Mouse (Mus musculus) CD4-positive, CD25-positive, alpha-beta regulatory T cell (primary cell): Measurements from ENCODE around the gene Arhgef10l. TPM values are rescaled to one million over a fixed set of nuclear protein-coding genes. Genes with fewer than 3 reads are reported as not detected.

ENCODE experiments used
- polyA plus RNA-seq: library from polyadenylated mRNA; unstranded; fragments of 100-300 nt; shearing (Covaris generic); gene quantifications from one replicate; pipeline ENCODE4 v1.2.1, GENCODE M21; 2017

The Arhgef10l gene
- polyA plus RNA-seq = 1.2 TPM

DNA sequence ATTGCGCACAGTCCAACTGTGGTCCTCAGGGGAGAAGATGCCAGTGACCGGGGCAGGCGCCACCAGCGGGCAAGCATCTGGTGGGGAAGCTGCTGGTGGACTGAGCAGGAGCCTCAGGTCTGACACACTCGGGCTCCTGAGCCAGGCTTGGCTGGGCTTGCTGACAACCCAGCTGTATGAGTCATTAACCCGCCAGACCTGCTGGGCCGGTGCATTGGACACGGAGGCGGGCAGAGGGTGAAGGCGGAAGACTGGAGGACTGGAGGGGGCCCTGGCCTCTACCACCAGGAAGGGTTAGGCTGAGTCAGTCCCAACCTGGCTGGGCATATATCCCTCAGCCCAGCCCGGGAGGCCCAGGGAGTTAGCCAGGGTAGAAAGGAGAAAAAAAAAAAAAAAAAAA lies at the start of gene Arhgef10l:
TSS of gene Arhgef10l (minus strand) at position 253 of the 400 bp plus-strand sequence.

DNA sequence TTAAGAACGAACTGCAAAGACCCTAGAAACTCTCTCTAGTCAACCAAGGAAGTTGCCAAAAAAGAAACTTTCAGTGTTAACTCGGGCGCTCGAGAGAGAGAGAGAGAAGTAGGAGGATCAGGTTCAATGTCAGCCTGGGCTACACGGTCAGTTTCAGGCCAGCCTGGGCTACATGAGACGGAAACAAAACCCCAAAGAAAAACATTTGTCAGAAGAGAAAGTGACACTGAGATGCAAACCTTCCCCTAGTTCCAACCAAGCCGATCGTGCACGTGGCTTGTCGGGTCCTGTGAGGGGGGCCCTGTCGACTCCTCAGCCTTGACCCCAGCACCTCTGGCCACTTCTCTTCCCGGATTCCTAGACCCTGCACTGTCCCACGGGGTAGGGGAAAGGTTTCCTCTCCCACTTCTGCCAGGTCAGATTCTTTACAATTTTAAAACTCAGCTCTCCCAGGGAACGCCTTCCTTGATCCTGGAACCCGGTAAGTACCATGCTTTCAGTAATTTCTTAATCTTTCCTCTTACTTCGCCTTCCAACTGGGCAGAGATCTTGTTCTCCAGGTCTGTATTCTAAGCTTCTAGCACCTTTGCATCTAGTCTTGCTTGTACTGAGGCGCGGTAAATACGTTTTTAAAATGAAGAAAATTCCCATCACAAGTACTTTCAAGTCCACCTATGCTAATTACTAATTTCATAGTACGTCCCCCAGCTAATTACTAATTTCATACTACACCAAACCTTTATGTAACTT lies 34.6 kb upstream of the Arhgef10l start, which contains the start of gene Rcc2:
TSS of gene Rcc2 (plus strand) at position 273 of the 750 bp plus-strand sequence.

Other genes with a start within 250 kb of the Arhgef10l start
- 124 TPM for gene Rcc2, start 34.5 kb upstream of the Arhgef10l start, polyA plus RNA-seq
- gene Padi6, start 76.6 kb upstream of the Arhgef10l start, polyA plus RNA-seq = not detected
- 0.84 TPM for gene Padi4, start 108.2 kb upstream of the Arhgef10l start, polyA plus RNA-seq
- 0.28 TPM for gene Padi3, start 144.6 kb upstream of the Arhgef10l start, polyA plus RNA-seq
- 0.51 TPM for gene Padi1, start 179.8 kb upstream of the Arhgef10l start, polyA plus RNA-seq
- gene Padi2, start 240.3 kb upstream of the Arhgef10l start, polyA plus RNA-seq = 13.2 TPM